In genomic region chr5:144357551-144357880, GRCm38 (mm10) we compare ENCODE assay signal across 8 mouse cellular contexts. TPM values are rescaled to one million over a fixed set of nuclear protein-coding genes. Genes with fewer than 3 reads are reported as not detected.
DNase-seq lines count a peak whose midpoint lies in the region; ATAC-seq and TF ChIP-seq lines count a peak whose summit lies in the region.

No protein-coding gene starts in this region.

- WGBS in heart, embryonic 13.5 days = 1% methylated on average over 27 of the region's 27 CpGs
- WGBS in forebrain, embryonic 13.5 days = 0% methylated on average over 27 of the region's 27 CpGs
- WGBS in liver, embryonic 14.5 days (ENCODE audit: insufficient replicate concordance) = under 1% methylated on average over 27 of the region's 27 CpGs

- H3K4me1 ChIP-seq in heart, embryonic 13.5 days = peaks cover 5% of the 10 kb centered on the region; the same call in 1 of the 2 replicates
- peaks cover 13% of the 10 kb centered on the region for H3K4me1 ChIP-seq in E14TG2a.4 (replicated peaks; ENCODE audit: low read depth, low read length)
- peaks cover 21% of the 10 kb centered on the region for H3K4me1 ChIP-seq in forebrain, embryonic 13.5 days
- H3K4me1 ChIP-seq in liver, embryonic 14.5 days (replicated peaks; ENCODE audit: control insufficient read depth in 2 of 2, insufficient read depth in 2 of 2, low read length in 1 of 2) = no peaks in the 10 kb centered on the region; a peak in 1 of 4 replicates

- TF ChIP-seq EP300 in liver, embryonic 14.5 days (IDR thresholded peaks at IDR 0.05; ENCODE audit: low read depth) = no peak

- H3K9ac ChIP-seq in heart, embryonic 13.5 days = peak overlapping the region; percentile 87
- H3K9ac ChIP-seq in forebrain, embryonic 13.5 days = peak overlapping the region; percentile 52
- 0 out of 2 replicates have a peak overlapping the region, but pooled peaks have one; percentile 20 for H3K9ac ChIP-seq in liver, embryonic 14.5 days (replicated peaks)

- no peaks in the 10 kb centered on the region for H3K27me3 ChIP-seq in heart, embryonic 13.5 days (replicated peaks)
- peaks cover 52% of the 10 kb centered on the region for H3K27me3 ChIP-seq in E14TG2a.4 (ENCODE audit: insufficient read depth, low read length)
- H3K27me3 ChIP-seq in forebrain, embryonic 13.5 days = peaks cover 39% of the 10 kb centered on the region
- H3K27me3 ChIP-seq in liver, embryonic 14.5 days (ENCODE audit: control insufficient read depth, insufficient read depth, low read length) = peaks cover 18% of the 10 kb centered on the region

- no peak for DNase-seq in heart, adult 9 months (ENCODE audit: low spot score in 2 of 2)
- DNase-seq in liver, embryonic 14.5 days (ENCODE audit: low read depth in 3 of 3, low spot score in 3 of 3) = no peak
- no peak for DNase-seq in left cerebral cortex, postnatal 14 days (ENCODE audit: low spot score in 2 of 2)
- DNase-seq in ovary, postnatal 36 days (ENCODE audit: low spot score) = no peak

- peak overlapping the region; percentile 88 for H3K4me2 ChIP-seq in heart, embryonic 13.5 days
- peak overlapping the region; percentile 90 for H3K4me2 ChIP-seq in forebrain, embryonic 13.5 days
- H3K4me2 ChIP-seq in liver, embryonic 14.5 days (ENCODE audit: low read depth) = peak overlapping the region; percentile 63

- H3K4me3 ChIP-seq in heart, embryonic 13.5 days = peak overlapping the region; percentile 79
- H3K4me3 ChIP-seq in E14TG2a.4 (replicated peaks; ENCODE audit: low read length) = peak overlapping the region; percentile 91
- H3K4me3 ChIP-seq in forebrain, embryonic 13.5 days = peak overlapping the region; percentile 52
- peak overlapping the region; percentile 53 to 55 for H3K4me3 ChIP-seq in liver, embryonic 14.5 days (ENCODE audit: insufficient read depth in 1 of 2, low read depth in 2 of 2, low read length in 2 of 2)

- H3K9me3 ChIP-seq in heart, embryonic 13.5 days = no peaks in the 10 kb centered on the region
- no peaks in the 10 kb centered on the region for H3K9me3 ChIP-seq in E14TG2a.4 (ENCODE audit: low read length)
- H3K9me3 ChIP-seq in forebrain, embryonic 13.5 days (replicated peaks) = no peaks in the 10 kb centered on the region
- H3K9me3 ChIP-seq in liver, embryonic 14.5 days (ENCODE audit: control insufficient read depth, low read length) = no peaks in the 10 kb centered on the region

- intact Hi-C loops in left cerebral cortex, postnatal 14 days (cut with DNase I) = no loop called here

- peak overlapping the region; percentile 82 for H3K27ac ChIP-seq in heart, embryonic 13.5 days (replicated peaks)
- H3K27ac ChIP-seq in forebrain, embryonic 13.5 days = no peak overlapping the region
- H3K27ac ChIP-seq in liver, embryonic 14.5 days = no peak overlapping the region

- ATAC-seq in heart, embryonic 13.5 days (ENCODE audit: extremely low read depth, insufficient number of reproducible peaks, low FRiP score, low TSS enrichment) = no peak
- ATAC-seq in forebrain, embryonic 13.5 days = peak; percentile 34
- no peak for ATAC-seq in liver, embryonic 14.5 days (ENCODE audit: insufficient read depth)
- no peak for ATAC-seq in megakaryocyte progenitor cell, adult 5-6 weeks (replicated peaks; ENCODE audit: poor library complexity)

- H3K36me3 ChIP-seq in heart, embryonic 13.5 days = no peaks in the 10 kb centered on the region
- no peaks in the 10 kb centered on the region for H3K36me3 ChIP-seq in E14TG2a.4 (ENCODE audit: insufficient read depth, low read length)
- no peaks in the 10 kb centered on the region for H3K36me3 ChIP-seq in forebrain, embryonic 13.5 days (ENCODE audit: poor library complexity, severe bottlenecking)
- H3K36me3 ChIP-seq in liver, embryonic 14.5 days (replicated peaks; ENCODE audit: control insufficient read depth, insufficient read depth, low read depth) = no peaks in the 10 kb centered on the region

- no peak for TF ChIP-seq CTCF in E14TG2a.4 (conservative IDR thresholded peaks at IDR 0.05; ENCODE audit: low read length)
- TF ChIP-seq CTCF in liver, embryonic 14.5 days (IDR thresholded peaks at IDR 0.05; ENCODE audit: low read depth) = no peak

RNA-seq across cellular contexts. Expression of gene Baiap2l1, which starts 0.4 kb away (rescaled TPM):
- polyA plus RNA-seq in heart, embryonic 13.5 days (2015; fragmentation: Nextera tagmentation; extraction: Ambion mirVana) = 9.1 and 9.3 TPM in 2 replicates
- polyA plus RNA-seq in forebrain, embryonic 13.5 days (2015; fragmentation: Nextera tagmentation; extraction: Ambion mirVana) = 1.3 and 1.7 TPM in 2 replicates
- 1.8 and 2.4 TPM in 2 replicates for polyA plus RNA-seq in liver, embryonic 14.5 days (2012; rRNA removed)
- 3.5 and 3.8 TPM in 2 replicates for polyA plus RNA-seq in liver, embryonic 14.5 days (2014; fragmentation: Nextera tagmentation; extraction: Ambion mirVana)
- not detected in 2 replicates for total RNA-seq in megakaryocyte progenitor cell, adult 5-6 weeks (2015)
- total RNA-seq in megakaryocyte progenitor cell, adult 5-6 weeks (2017) = not detected in 2 replicates
- under 1 TPM; 0.42 to 0.70 TPM for total RNA-seq in left cerebral cortex, postnatal 14 days (2021)

Comparison
In these comparisons a context has a peak if more than half of its experiments do, and no peak if none do; other contexts are left out.
1. H3K9ac ChIP-seq: peak in every context shown above with its lines; median percentile 87 in heart, embryonic 13.5 days; 52 in forebrain, embryonic 13.5 days; 20 in liver, embryonic 14.5 days.